Mouse (Mus musculus): ENCODE data around the gene Cnih1. TPM values are rescaled to one million over a fixed set of nuclear protein-coding genes. Genes with fewer than 3 reads are reported as not detected.
A peak's percentile ranks its signal among the peaks of the same experiment; 100 is the strongest.

Cnih1 gene
- polyA plus RNA-seq, 1 experiment: 47.5 TPM

DNA sequence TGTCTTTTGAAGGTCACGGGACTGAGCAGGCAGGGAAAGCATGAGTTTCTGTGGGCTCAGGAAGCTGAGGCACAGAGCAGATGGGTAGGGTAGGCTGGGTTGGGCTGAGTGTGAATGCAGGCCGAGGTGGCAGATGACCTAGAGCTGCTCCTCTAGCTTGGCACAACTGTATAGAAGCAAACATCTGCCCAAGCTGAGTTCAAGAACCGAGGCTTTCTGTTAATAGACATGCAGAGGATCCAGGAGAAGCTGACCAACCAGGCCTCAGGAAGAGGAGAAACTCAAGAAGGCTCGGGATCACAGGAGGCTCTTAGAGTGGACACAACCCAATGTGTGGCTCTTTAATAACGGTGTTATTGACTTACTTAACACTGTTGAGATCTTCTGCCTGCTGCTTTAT, 18.0 kb upstream of the Cnih1 start:
- Histone ChIP-seq H3K4me3 (ENCODE audit: low read depth, low read length) (no peak overlapping the region), H3K36me3 (ENCODE audit: control insufficient read depth, insufficient read depth, low read length) (peaks cover 19% of the 10 kb centered on the region), H3K4me1 (ENCODE audit: control insufficient read depth, insufficient read depth, insufficient read length, low read length) (no peaks in the 10 kb centered on the region; the same call in 1 of the 2 replicates), H3K27me3 (ENCODE audit: control insufficient read depth, insufficient read depth, low read length) (no peaks in the 10 kb centered on the region), H3K27ac (ENCODE audit: insufficient read depth, low read depth, low read length) (no peak overlapping the region)
- WGBS: 87% methylated on average over 5 of the region's 5 CpGs
- TF ChIP-seq CTCF (IDR thresholded peaks at IDR 0.05; ENCODE audit: extremely low read depth, insufficient read length, insufficient replicate concordance, low read depth, low read length) (no peak), POLR2A (IDR thresholded peaks at IDR 0.05; ENCODE audit: low read depth, low read length) (no peak)

DNA sequence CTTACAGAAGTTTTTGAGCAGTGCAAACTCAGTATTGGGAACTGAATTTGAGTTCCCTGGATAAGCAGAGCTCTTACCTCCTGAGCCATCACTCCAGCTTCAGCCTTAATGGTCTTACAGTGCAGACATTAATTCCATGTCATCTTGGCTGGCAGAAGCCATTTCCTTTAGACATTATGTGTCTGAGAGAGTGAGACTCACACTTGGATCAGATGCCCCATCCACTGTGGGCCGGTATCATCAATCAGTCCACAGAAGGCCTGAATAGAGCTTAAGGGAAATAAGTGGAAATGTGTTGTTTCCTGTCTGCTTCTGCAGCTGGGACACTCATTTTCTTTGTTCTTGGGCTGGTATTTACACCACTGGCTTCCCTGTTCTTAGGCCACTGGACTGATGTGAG, 15.6 kb upstream of the Cnih1 start:
- 87% methylated on average over 1 of the region's 1 CpGs for WGBS
- no peaks in the 10 kb centered on the region; the same call in 1 of the 2 replicates for H3K4me1 ChIP-seq (ENCODE audit: control insufficient read depth, insufficient read depth, insufficient read length, low read length)
- no peak overlapping the region for H3K4me3 ChIP-seq (ENCODE audit: low read depth, low read length)
- H3K27ac ChIP-seq (ENCODE audit: insufficient read depth, low read depth, low read length): no peak overlapping the region
- H3K27me3 ChIP-seq (ENCODE audit: control insufficient read depth, insufficient read depth, low read length): no peaks in the 10 kb centered on the region
- TF ChIP-seq POLR2A (IDR thresholded peaks at IDR 0.05; ENCODE audit: low read depth, low read length) (no peak), CTCF (IDR thresholded peaks at IDR 0.05; ENCODE audit: extremely low read depth, insufficient read length, insufficient replicate concordance, low read depth, low read length) (no peak)
- peaks cover 8% of the 10 kb centered on the region for H3K36me3 ChIP-seq (ENCODE audit: control insufficient read depth, insufficient read depth, low read length)

DNA sequence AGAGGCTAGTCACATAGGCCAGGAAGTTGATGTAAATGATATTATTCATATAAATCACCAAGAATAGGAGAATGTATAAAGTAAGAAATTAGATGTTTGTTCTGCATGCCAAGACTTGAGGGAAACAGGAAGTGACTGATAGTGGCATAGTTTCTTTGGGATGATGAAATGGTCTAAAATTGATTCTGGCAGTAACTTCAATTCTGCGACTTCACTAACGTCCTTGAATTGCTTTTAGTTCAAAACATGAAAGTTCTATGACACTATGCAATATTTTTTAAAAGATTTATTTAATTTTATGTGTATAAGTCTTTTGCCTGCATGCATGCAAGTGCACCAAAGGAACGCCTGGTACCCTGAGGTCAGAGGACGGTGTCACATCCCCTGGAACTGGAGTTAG, 15.0 kb upstream of the Cnih1 start:
- TF ChIP-seq POLR2A (IDR thresholded peaks at IDR 0.05; ENCODE audit: low read depth, low read length) (no peak), CTCF (IDR thresholded peaks at IDR 0.05; ENCODE audit: extremely low read depth, insufficient read length, insufficient replicate concordance, low read depth, low read length) (no peak)
- Histone ChIP-seq H3K27me3 (ENCODE audit: control insufficient read depth, insufficient read depth, low read length) (no peaks in the 10 kb centered on the region), H3K4me1 (ENCODE audit: control insufficient read depth, insufficient read depth, insufficient read length, low read length) (no peaks in the 10 kb centered on the region; the same call in 1 of the 2 replicates), H3K36me3 (ENCODE audit: control insufficient read depth, insufficient read depth, low read length) (peaks cover 8% of the 10 kb centered on the region), H3K27ac (ENCODE audit: insufficient read depth, low read depth, low read length) (no peak overlapping the region), H3K4me3 (ENCODE audit: low read depth, low read length) (no peak overlapping the region)
- WGBS: 82% methylated on average over 4 of the region's 4 CpGs

DNA sequence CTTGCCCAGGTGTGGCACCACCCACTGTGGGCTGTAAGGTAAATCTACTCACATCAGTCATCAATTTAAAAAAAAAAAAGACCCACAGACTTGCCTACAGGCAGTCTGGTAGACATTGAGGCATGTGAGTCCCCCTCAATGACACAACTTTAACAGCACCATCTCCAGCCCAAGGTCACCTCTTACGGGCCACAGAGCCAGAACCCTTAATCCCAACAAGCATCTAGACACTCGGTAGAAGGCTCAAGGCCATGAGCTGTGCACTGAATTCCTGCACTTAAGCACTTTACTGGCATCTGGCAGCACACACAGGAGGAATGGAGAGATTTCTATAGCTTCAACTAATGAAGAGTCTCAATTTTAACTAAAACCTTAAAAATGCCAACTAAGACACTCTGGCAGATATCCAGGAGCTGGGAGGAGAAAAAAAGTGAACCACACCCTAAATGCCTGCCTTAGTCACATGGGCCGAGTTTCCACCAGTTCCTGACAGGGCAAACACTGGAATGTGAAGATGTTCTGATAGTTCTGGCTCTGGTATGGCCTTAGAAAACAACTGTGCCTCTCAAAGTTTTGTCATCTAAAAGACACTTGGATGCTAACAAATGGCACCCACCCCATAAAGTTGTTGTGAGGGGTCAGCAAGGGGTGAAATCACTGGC, 12.6 kb upstream of the Cnih1 start:
- Histone ChIP-seq H3K36me3 (ENCODE audit: control insufficient read depth, insufficient read depth, low read length) (no peaks in the 10 kb centered on the region; the same call in 1 of the 2 replicates), H3K4me1 (ENCODE audit: control insufficient read depth, insufficient read depth, insufficient read length, low read length) (no peaks in the 10 kb centered on the region; the same call in 1 of the 2 replicates), H3K27me3 (ENCODE audit: control insufficient read depth, insufficient read depth, low read length) (no peaks in the 10 kb centered on the region), H3K27ac (ENCODE audit: insufficient read depth, low read depth, low read length) (no peak overlapping the region), H3K4me3 (ENCODE audit: low read depth, low read length) (no peak overlapping the region)
- TF ChIP-seq POLR2A (IDR thresholded peaks at IDR 0.05; ENCODE audit: low read depth, low read length): no peak
- no peak for TF ChIP-seq CTCF (IDR thresholded peaks at IDR 0.05; ENCODE audit: extremely low read depth, insufficient read length, insufficient replicate concordance, low read depth, low read length)
- 59% methylated on average over 3 of the region's 3 CpGs for WGBS

DNA sequence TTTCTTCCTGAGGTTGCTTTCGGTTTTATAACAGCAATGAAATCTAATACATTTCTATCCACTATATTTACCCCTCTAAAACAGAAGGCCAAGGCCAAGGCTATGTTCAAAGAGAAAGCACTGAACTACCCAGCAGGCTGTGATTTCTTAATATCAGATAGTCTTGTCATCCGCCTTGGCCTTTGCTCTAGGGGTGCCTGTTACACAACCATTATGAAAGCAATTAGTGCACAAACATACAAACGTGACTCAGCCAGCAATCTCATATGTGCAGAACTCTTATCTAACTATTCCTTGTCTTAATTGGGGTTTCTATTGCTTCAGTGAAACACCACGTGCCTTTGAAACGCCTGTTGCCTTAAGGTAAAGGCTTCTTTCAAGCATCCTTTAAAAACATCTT, 5.9 kb upstream of the Cnih1 start:
- Histone ChIP-seq H3K36me3 (ENCODE audit: control insufficient read depth, insufficient read depth, low read length) (no peaks in the 10 kb centered on the region), H3K4me1 (ENCODE audit: control insufficient read depth, insufficient read depth, insufficient read length, low read length) (peaks cover 16% of the 10 kb centered on the region; the same call in 1 of the 2 replicates), H3K27me3 (ENCODE audit: control insufficient read depth, insufficient read depth, low read length) (no peaks in the 10 kb centered on the region), H3K4me3 (ENCODE audit: low read depth, low read length) (no peak overlapping the region), H3K27ac (ENCODE audit: insufficient read depth, low read depth, low read length) (peak overlapping the region; percentile 98)
- no peak for TF ChIP-seq POLR2A (IDR thresholded peaks at IDR 0.05; ENCODE audit: low read depth, low read length)
- no peak for TF ChIP-seq CTCF (IDR thresholded peaks at IDR 0.05; ENCODE audit: extremely low read depth, insufficient read length, insufficient replicate concordance, low read depth, low read length)
- WGBS: 28% methylated on average over 5 of the region's 5 CpGs

DNA sequence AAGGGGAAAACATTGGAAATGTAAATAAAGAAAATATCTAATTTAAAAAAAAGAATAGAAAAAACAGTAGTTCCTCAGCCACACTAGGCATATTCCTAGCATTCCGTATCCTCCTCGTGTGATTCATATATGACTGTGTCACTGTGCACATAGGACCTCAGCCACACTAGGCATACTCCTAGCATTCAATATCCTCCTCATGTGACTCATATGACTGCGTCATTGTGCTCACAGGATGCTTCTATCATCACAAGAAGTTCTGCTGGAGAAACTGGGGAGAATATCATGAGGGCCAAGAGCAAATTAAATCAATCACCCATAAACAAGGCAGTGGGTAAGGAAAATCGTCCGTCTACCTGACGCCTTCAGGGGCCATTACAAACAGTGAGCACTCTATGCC, 2.5 kb upstream of the Cnih1 start:
- TF ChIP-seq CTCF (IDR thresholded peaks at IDR 0.05; ENCODE audit: extremely low read depth, insufficient read length, insufficient replicate concordance, low read depth, low read length): no peak
- no peak for TF ChIP-seq POLR2A (IDR thresholded peaks at IDR 0.05; ENCODE audit: low read depth, low read length)
- no peak overlapping the region for H3K27ac ChIP-seq (ENCODE audit: insufficient read depth, low read depth, low read length)
- no peaks in the 10 kb centered on the region for H3K27me3 ChIP-seq (ENCODE audit: control insufficient read depth, insufficient read depth, low read length)
- H3K4me1 ChIP-seq (ENCODE audit: control insufficient read depth, insufficient read depth, insufficient read length, low read length): peaks cover 20% of the 10 kb centered on the region; the same call in 1 of the 2 replicates
- H3K4me3 ChIP-seq (ENCODE audit: low read depth, low read length): no peak overlapping the region
- no peaks in the 10 kb centered on the region for H3K36me3 ChIP-seq (ENCODE audit: control insufficient read depth, insufficient read depth, low read length)
- WGBS: 88% methylated on average over 6 of the region's 6 CpGs

DNA sequence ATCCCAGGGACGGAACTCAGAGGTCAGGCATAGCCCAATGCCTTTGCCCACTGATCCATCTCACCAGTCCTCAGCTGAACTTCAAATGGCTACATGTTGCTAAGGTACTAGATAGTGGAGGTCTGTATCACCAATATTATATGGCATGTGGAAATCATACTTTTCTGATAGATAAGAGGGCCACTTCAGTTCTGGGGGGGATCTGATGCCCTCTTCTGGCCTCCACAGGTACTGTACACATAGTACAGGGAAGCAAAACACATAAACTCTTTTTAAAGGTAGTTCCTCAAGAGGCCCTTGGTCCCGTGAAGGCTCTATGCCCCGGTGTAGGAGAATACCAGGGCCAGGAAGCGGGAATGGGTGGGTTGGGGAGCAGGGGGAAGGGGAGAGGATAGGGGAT, 2.1 kb upstream of the Cnih1 start:
- Histone ChIP-seq H3K27me3 (ENCODE audit: control insufficient read depth, insufficient read depth, low read length) (no peaks in the 10 kb centered on the region), H3K27ac (ENCODE audit: insufficient read depth, low read depth, low read length) (no peak overlapping the region), H3K4me3 (ENCODE audit: low read depth, low read length) (no peak overlapping the region), H3K36me3 (ENCODE audit: control insufficient read depth, insufficient read depth, low read length) (no peaks in the 10 kb centered on the region), H3K4me1 (ENCODE audit: control insufficient read depth, insufficient read depth, insufficient read length, low read length) (peaks cover 20% of the 10 kb centered on the region; the same call in 1 of the 2 replicates)
- 65% methylated on average over 4 of the region's 4 CpGs for whole genome bisulfite sequencing
- no peak for TF ChIP-seq POLR2A (IDR thresholded peaks at IDR 0.05; ENCODE audit: low read depth, low read length)
- TF ChIP-seq CTCF (IDR thresholded peaks at IDR 0.05; ENCODE audit: extremely low read depth, insufficient read length, insufficient replicate concordance, low read depth, low read length): no peak

Data from small intestine, adult 2 months (tissue).